8 mouse cellular contexts compared by ENCODE assay signal in the genomic region with DNA sequence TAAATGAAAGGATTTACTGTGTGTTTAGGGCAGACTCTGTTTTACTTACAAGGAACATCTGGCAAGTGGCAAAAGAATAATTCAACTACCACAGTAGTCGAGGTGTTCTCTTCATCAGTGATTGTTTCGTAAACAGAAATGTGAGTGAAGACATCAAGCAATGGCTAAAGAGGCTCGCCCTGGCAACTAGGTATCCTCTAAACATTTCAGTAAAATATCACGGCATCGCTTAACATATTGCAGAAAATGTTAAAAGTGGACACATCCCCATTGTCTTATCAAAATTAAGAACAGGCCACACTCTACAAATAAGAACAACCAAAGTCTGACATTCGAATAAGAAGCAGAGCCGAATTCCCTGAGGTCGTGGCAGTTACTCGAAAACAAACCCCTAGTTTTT. TPM values are rescaled to one million over a fixed set of nuclear protein-coding genes. Genes with fewer than 3 reads are reported as not detected.
DNase-seq lines count a peak whose midpoint lies in the region; ATAC-seq and TF ChIP-seq lines count a peak whose summit lies in the region.

No protein-coding gene starts in this region.

- intact Hi-C loops in heart, postnatal 14 days (cut with DNase I): no loop called here

- TF ChIP-seq CTCF in E14TG2a.4 (conservative IDR thresholded peaks at IDR 0.05; ENCODE audit: low read length): no peak
- no peak for TF ChIP-seq CTCF in forebrain, postnatal 0 days (IDR thresholded peaks at IDR 0.05; ENCODE audit: low read depth)
- no peak for TF ChIP-seq CTCF in liver, postnatal 0 days (IDR thresholded peaks at IDR 0.05; ENCODE audit: low read depth)

- no peak for TF ChIP-seq EP300 in liver, postnatal 0 days (IDR thresholded peaks at IDR 0.05; ENCODE audit: low read depth)

- no peak for DNase-seq in heart, postnatal 14 days
- DNase-seq in forebrain, postnatal 0 days: no peak
- no peak for DNase-seq in liver, postnatal 0 days
- DNase-seq in MN1 (ENCODE audit: low spot score): no peak
- no peak for DNase-seq in frontal cortex, postnatal 10 days (ENCODE audit: low spot score in 2 of 2)
- no peak for DNase-seq in left cerebral cortex, adult 8-10 months (ENCODE audit: low spot score in 2 of 2)

- H3K4me2 ChIP-seq in heart, embryonic 12.5 days: peak overlapping the region; percentile 79
- peak overlapping the region; percentile 63 for H3K4me2 ChIP-seq in forebrain, postnatal 0 days (ENCODE audit: low read depth)
- peak overlapping the region; percentile 97 for H3K4me2 ChIP-seq in liver, postnatal 0 days (ENCODE audit: low read depth, low read length)

- H3K27ac ChIP-seq in heart, embryonic 12.5 days (ENCODE audit: poor library complexity, severe bottlenecking): no peak overlapping the region
- no peak overlapping the region; the same call in 1 of the 2 replicates for H3K27ac ChIP-seq in forebrain, postnatal 0 days (ENCODE audit: low read depth, low read length)
- peak overlapping the region; percentile 73; the same call in 1 of the 2 replicates for H3K27ac ChIP-seq in liver, postnatal 0 days (ENCODE audit: low read depth)

- H3K9me3 ChIP-seq in heart, embryonic 12.5 days (replicated peaks): no peaks in the 10 kb centered on the region
- no peaks in the 10 kb centered on the region for H3K9me3 ChIP-seq in E14TG2a.4 (ENCODE audit: low read length)
- no peaks in the 10 kb centered on the region for H3K9me3 ChIP-seq in forebrain, postnatal 0 days (ENCODE audit: low read length)
- no peaks in the 10 kb centered on the region for H3K9me3 ChIP-seq in liver, postnatal 0 days (ENCODE audit: low read length)

- WGBS in heart, embryonic 12.5 days: 23% methylated on average over 9 of the region's 9 CpGs
- 16% methylated on average over 9 of the region's 9 CpGs for WGBS in forebrain, postnatal 0 days
- 20% methylated on average over 9 of the region's 9 CpGs for WGBS in liver, postnatal 0 days (ENCODE audit: insufficient replicate concordance)

- peaks cover 14% of the 10 kb centered on the region for H3K36me3 ChIP-seq in heart, embryonic 12.5 days
- H3K36me3 ChIP-seq in E14TG2a.4 (ENCODE audit: insufficient read depth, low read length): peaks cover 38% of the 10 kb centered on the region
- H3K36me3 ChIP-seq in forebrain, postnatal 0 days (ENCODE audit: insufficient read depth): no peaks in the 10 kb centered on the region; the same call in 1 of the 2 replicates
- 0 out of 2 replicates have a peak, but pooled peaks cover 3% of the 10 kb centered on the region for H3K36me3 ChIP-seq in liver, postnatal 0 days (replicated peaks; ENCODE audit: insufficient read depth, low read length)

- H3K9ac ChIP-seq in heart, embryonic 12.5 days: peak overlapping the region; percentile 90
- peak overlapping the region; percentile 88 for H3K9ac ChIP-seq in forebrain, postnatal 0 days
- peak overlapping the region; percentile 87 for H3K9ac ChIP-seq in liver, postnatal 0 days (replicated peaks)

- peaks cover 6% of the 10 kb centered on the region; the same call in 1 of the 2 replicates for H3K27me3 ChIP-seq in heart, embryonic 12.5 days (replicated peaks)
- peaks cover 3% of the 10 kb centered on the region; the same call in 1 of the 2 replicates for H3K27me3 ChIP-seq in E14TG2a.4 (ENCODE audit: insufficient read depth, low read length)
- H3K27me3 ChIP-seq in forebrain, postnatal 0 days (ENCODE audit: insufficient read depth, low read length): no peaks in the 10 kb centered on the region; the same call in 1 of the 2 replicates
- no peaks in the 10 kb centered on the region for H3K27me3 ChIP-seq in liver, postnatal 0 days (ENCODE audit: insufficient read depth, low read length)

- peak overlapping the region; percentile 82 for H3K4me3 ChIP-seq in heart, embryonic 12.5 days
- peak overlapping the region; percentile 97 for H3K4me3 ChIP-seq in E14TG2a.4 (replicated peaks; ENCODE audit: low read length)
- peak overlapping the region; percentile 83 for H3K4me3 ChIP-seq in forebrain, postnatal 0 days (ENCODE audit: low read depth, low read length)
- peak overlapping the region; percentile 96 for H3K4me3 ChIP-seq in liver, postnatal 0 days (ENCODE audit: low read depth, low read length)

- H3K4me1 ChIP-seq in heart, embryonic 12.5 days (replicated peaks): peaks cover 28% of the 10 kb centered on the region
- peaks cover 82% of the 10 kb centered on the region for H3K4me1 ChIP-seq in E14TG2a.4 (replicated peaks; ENCODE audit: low read depth, low read length)
- H3K4me1 ChIP-seq in forebrain, postnatal 0 days (ENCODE audit: insufficient read depth): no peaks in the 10 kb centered on the region
- H3K4me1 ChIP-seq in liver, postnatal 0 days (ENCODE audit: insufficient read depth): peaks cover 28% of the 10 kb centered on the region

- ATAC-seq in heart, embryonic 12.5 days (ENCODE audit: insufficient number of reproducible peaks, low FRiP score): no peak
- ATAC-seq in forebrain, postnatal 0 days: no peak
- no peak for ATAC-seq in liver, postnatal 0 days

RNA-seq across cellular contexts. Expression of a gene that starts 0.7 kb away (rescaled TPM):
- polyA plus RNA-seq in heart, embryonic 12.5 days (2016; fragmentation: Nextera tagmentation; extraction: Ambion mirVana): 34.8 and 43.1 TPM in 2 replicates
- 10 to 100 TPM; 20.0 to 24.1 TPM for total RNA-seq in heart, postnatal 14 days (2021)
- 32.0 and 38.5 TPM in 2 replicates for total RNA-seq in forebrain, postnatal 0 days (2014; rRNA removed)
- 44.4 and 58.2 TPM in 2 replicates for polyA plus RNA-seq in forebrain, postnatal 0 days (2015; fragmentation: Nextera tagmentation; extraction: Ambion mirVana)
- polyA plus RNA-seq in liver, postnatal 0 days (2015; fragmentation: Nextera tagmentation; extraction: Ambion mirVana): 13.9 and 16.0 TPM in 2 replicates
- 10 to 100 TPM; 56.9 to 64.9 (median 58.8) TPM for total RNA-seq in left cerebral cortex, adult 8-10 months (2022)

RNA-seq across cellular contexts. Expression of a gene that starts 4.2 kb away (rescaled TPM):
- polyA plus RNA-seq in heart, embryonic 12.5 days (2016; fragmentation: Nextera tagmentation; extraction: Ambion mirVana): 0.42 and 0.67 TPM in 2 replicates
- total RNA-seq in heart, postnatal 14 days (2021): under 1 TPM; 0.17 to 0.49 TPM
- not detected in 2 replicates for total RNA-seq in forebrain, postnatal 0 days (2014; rRNA removed)
- polyA plus RNA-seq in forebrain, postnatal 0 days (2015; fragmentation: Nextera tagmentation; extraction: Ambion mirVana): 0.12 and 0.31 TPM in 2 replicates
- polyA plus RNA-seq in liver, postnatal 0 days (2015; fragmentation: Nextera tagmentation; extraction: Ambion mirVana): 0.95 and 1.1 TPM in 2 replicates
- under 1 TPM in 3 of 4 experiments, not detected in 1; 0.24 to 0.34 (median 0.33) TPM for total RNA-seq in left cerebral cortex, adult 8-10 months (2022)

RNA-seq across cellular contexts. Expression of a gene that starts 43.5 kb away (rescaled TPM):
- polyA plus RNA-seq in heart, embryonic 12.5 days (2016; fragmentation: Nextera tagmentation; extraction: Ambion mirVana): 52.7 and 55.1 TPM in 2 replicates
- total RNA-seq in heart, postnatal 14 days (2021): 100 to 1,000 TPM; 117 to 139 TPM
- total RNA-seq in forebrain, postnatal 0 days (2014; rRNA removed): 222 and 264 TPM in 2 replicates
- 199 and 217 TPM in 2 replicates for polyA plus RNA-seq in forebrain, postnatal 0 days (2015; fragmentation: Nextera tagmentation; extraction: Ambion mirVana)
- 154 and 170 TPM in 2 replicates for polyA plus RNA-seq in liver, postnatal 0 days (2015; fragmentation: Nextera tagmentation; extraction: Ambion mirVana)
- total RNA-seq in left cerebral cortex, adult 8-10 months (2022): 100 to 1,000 TPM; 124 to 132 (median 125) TPM
